Mouse (Mus musculus) macrophage (primary cell): Measurements from ENCODE around the gene Mageb3. TPM values are rescaled to one million over a fixed set of nuclear protein-coding genes. Genes with fewer than 3 reads are reported as not detected.
"Not testable (repeated sequence)": the region's sequence is repeated elsewhere in the genome, so short reads cannot be mapped to it uniquely, and the experiment has no call there.

Source experiments
- H3K27ac ChIP-seq: fragments of 350-480 bp; formaldehyde crosslinking; 2 replicates; pipeline ENCODE4 v1.9.0; 2021
- H3K36me3 ChIP-seq: fragments of 350-480 bp; formaldehyde crosslinking; 2 replicates; pipeline ENCODE4 v1.9.0; 2021; ENCODE audit errors: inconsistent target
- H3K4me3 ChIP-seq: fragments of 350-480 bp; formaldehyde crosslinking; 2 replicates; pipeline ENCODE4 v1.9.0; 2021; ENCODE audit errors: inconsistent target
- H3K79me2 ChIP-seq: fragments of 350-480 bp; formaldehyde crosslinking; 2 replicates; pipeline ENCODE4 v1.9.0; 2021; ENCODE audit errors: inconsistent target
- WGBS: methylation state at CpG from one replicate; pipeline ENCODE4 v1.1.7; 2026; ENCODE audit warnings: inconsistent platforms; ENCODE audit not compliant: missing documents; 5-methylcytosine and 5-hydroxymethylcytosine counted together
- polyA plus RNA-seq: library from polyadenylated mRNA; stranded (reverse); fragments of 250-400 nt; gene quantifications from 3 replicates; pipeline ENCODE4 v1.2.4, GENCODE M21; 2018; ENCODE audit warnings: inconsistent platforms
- total RNA-seq, 78 experiments: library from RNA; depleted of rRNA; stranded (reverse); fragments of 250-400 nt; gene quantifications; 1 replicate in 9 of 78; 2 replicates in 24 of 78; 3 replicates in 43 of 78; 4 replicates in 2 of 78; pipeline ENCODE4 v1.2.4; 2018; ENCODE audit warnings: inconsistent platforms in 56 of 78

Gene Mageb3
- 1 to 10 TPM in 2 of 26 experiments, under 1 TPM in 10, not detected in 14; 0.30 to 1.2 (median 0.61) TPM for total RNA-seq (2018; cell fraction: chromatin; rRNA removed)
- under 1 TPM in 8 of 26 experiments, not detected in 18; 0.04 to 0.09 (median 0.08) TPM for total RNA-seq (2018; cell fraction: cytosol; rRNA removed)
- total RNA-seq (2018; cell fraction: nucleus; rRNA removed) = 1 to 10 TPM in 5 of 26 experiments, under 1 TPM in 12, not detected in 9; 0.18 to 1.4 (median 0.48) TPM
- polyA plus RNA-seq = not detected in 3 replicates

GRCm38 (mm10) chr2:121955765-121956223 lies at the start of gene Mageb3, which contains the start of gene Ctdspl2:
Mageb3 (minus strand) TSS chr2:121956092.
Ctdspl2 (plus strand) TSS chr2:121956001.
- WGBS = under 1% methylated on average over 45 of the region's 48 CpGs
- Histone ChIP-seq H3K79me2 (peaks cover 45% of the 10 kb centered on the region), H3K4me3 (peak within 1 kb of the TSS; percentile 93), H3K36me3 (no peaks in the 10 kb centered on the region), H3K27ac (peak within 1 kb of the TSS; percentile 81)

DNA sequence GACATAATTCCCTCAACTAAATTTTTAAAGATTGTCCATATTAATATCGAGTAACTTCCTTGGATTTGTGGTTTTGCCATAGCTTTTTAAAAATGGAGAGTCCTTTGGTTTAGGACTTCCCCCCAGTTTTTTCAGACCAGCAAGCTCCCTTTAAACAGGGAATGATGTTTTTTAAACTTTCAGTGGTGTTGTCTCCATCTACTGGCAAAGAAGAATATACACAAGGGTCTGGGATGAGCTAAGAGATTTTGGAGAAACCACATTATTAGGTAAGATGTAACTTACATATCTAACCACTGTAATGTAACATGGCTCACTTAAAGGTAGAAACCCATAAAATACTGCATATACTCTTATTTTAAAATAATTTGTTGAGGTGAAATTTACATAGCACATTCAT lies 39.8 kb upstream of the Mageb3 start:
- no peaks in the 10 kb centered on the region for H3K79me2 ChIP-seq
- H3K36me3 ChIP-seq = peaks cover 15% of the 10 kb centered on the region; the same call in 1 of the 2 replicates
- WGBS = 91% methylated on average over 1 of the region's 1 CpGs
- no peak overlapping the region for H3K27ac ChIP-seq
- H3K4me3 ChIP-seq = no peak overlapping the region

DNA sequence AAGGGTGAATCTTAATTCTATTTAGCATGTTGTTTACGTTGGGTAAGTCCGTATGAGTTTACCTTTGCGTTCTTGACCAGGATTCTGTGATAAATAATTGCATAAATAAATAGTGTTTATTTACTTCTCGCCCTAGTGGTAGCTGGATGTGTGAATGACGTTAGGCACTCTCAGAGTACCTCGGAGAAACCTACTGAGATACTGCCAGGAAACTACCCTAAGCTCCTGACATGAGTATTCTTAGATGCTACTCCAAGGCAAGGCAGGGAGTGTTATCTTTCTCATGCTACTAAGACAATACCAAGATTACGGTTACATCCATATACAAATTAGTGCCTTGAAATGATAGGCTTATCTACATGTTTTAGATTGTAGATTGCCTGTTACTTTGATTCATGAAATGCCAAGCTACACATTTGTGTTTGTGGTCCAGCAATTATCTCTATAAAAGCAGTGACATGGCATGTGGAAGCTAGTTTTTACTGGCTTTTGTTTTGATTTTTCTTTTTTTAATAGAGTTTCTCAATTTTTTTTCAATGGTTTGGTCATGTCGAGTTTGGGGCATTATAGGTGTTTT lies 1.4 kb upstream of the Mageb3 start:
- Histone ChIP-seq H3K79me2 (peaks cover 60% of the 10 kb centered on the region), H3K36me3 (peaks cover 13% of the 10 kb centered on the region; the same call in 1 of the 2 replicates), H3K4me3 (peak overlapping the region; percentile 93), H3K27ac (peak overlapping the region; percentile 81)
- 13% methylated on average over 8 of the region's 8 CpGs for WGBS

- peaks cover 51% of the 10 kb centered on the region for H3K79me2 ChIP-seq
- H3K27ac ChIP-seq = peak overlapping the region; percentile 81
- 0 out of 2 replicates have a peak, but pooled peaks cover 4% of the 10 kb centered on the region for H3K36me3 ChIP-seq
- H3K4me3 ChIP-seq = peak overlapping the region; percentile 93
- WGBS = under 1% methylated on average over 47 of the region's 47 CpGs
Measured at GRCm38 (mm10) chr2:121956224-121957018, 529 bp upstream of the Mageb3 start.

- 21% methylated on average over 10 of the region's 10 CpGs for WGBS
- Histone ChIP-seq H3K79me2 (peaks cover 38% of the 10 kb centered on the region), H3K4me3 (peak overlapping the region; percentile 93), H3K27ac (peak overlapping the region; percentile 35; the same call in 1 of the 2 replicates), H3K36me3 (no peaks in the 10 kb centered on the region)
Measured at GRCm38 (mm10) chr2:121954971-121955656, 778 bp downstream of the Mageb3 start.

GRCm38 (mm10) chr2:121943364-121943763 lies 12.5 kb downstream of the Mageb3 start:
- 83% methylated on average over 3 of the region's 3 CpGs for WGBS
- H3K4me3 ChIP-seq = no peak overlapping the region
- H3K27ac ChIP-seq = no peak overlapping the region
- no peaks in the 10 kb centered on the region for H3K79me2 ChIP-seq
- no peaks in the 10 kb centered on the region for H3K36me3 ChIP-seq

- not testable (repeated sequence) for H3K79me2 ChIP-seq, H3K27ac ChIP-seq, H3K36me3 ChIP-seq, H3K4me3 ChIP-seq
- no CpG with 5 or more reads among the region's 2 CpGs for WGBS
Measured at GRCm38 (mm10) chr2:121937624-121938023, 18.3 kb downstream of the Mageb3 start.

- Histone ChIP-seq H3K79me2 (no peaks in the 10 kb centered on the region), H3K36me3 (no peaks in the 10 kb centered on the region), H3K4me3 (no peak overlapping the region), H3K27ac (no peak overlapping the region)
- WGBS = 93% methylated on average over 5 of the region's 5 CpGs
Measured at GRCm38 (mm10) chr2:121916047-121916970, 39.6 kb downstream of the Mageb3 start.

GRCm38 (mm10) chr2:121909975-121910374 lies 45.9 kb downstream of the Mageb3 start:
- no peak overlapping the region for H3K27ac ChIP-seq
- 90% methylated on average over 3 of the region's 3 CpGs for WGBS

More at GRCm38 (mm10) chr2:121909975-121910374, 45.9 kb downstream of the Mageb3 start:
- H3K79me2 ChIP-seq = no peaks in the 10 kb centered on the region
- no peak overlapping the region for H3K4me3 ChIP-seq
- no peaks in the 10 kb centered on the region for H3K36me3 ChIP-seq

Other genes starting within 250 kb of the Mageb3 start
- gene Frmd5, start 149.0 kb downstream of the Mageb3 start, polyA plus RNA-seq = not detected in 3 replicates
- gene Casc4, start 89.1 kb downstream of the Mageb3 start, polyA plus RNA-seq = 0.06 TPM in 2 of 3 replicates, not detected in the other
- gene Ctdspl2, start 91 bp downstream of the Mageb3 start, polyA plus RNA-seq = 13.3 to 21.4 TPM (median 15.2 TPM) in 3 replicates
- 11.3 to 29.7 TPM (median 23.0 TPM) in 3 replicates for gene Eif3j1, start 72.5 kb upstream of the Mageb3 start, polyA plus RNA-seq
- 19.6 to 24.9 TPM (median 23.6 TPM) in 3 replicates for gene Spg11, start 162.3 kb upstream of the Mageb3 start, polyA plus RNA-seq
- 8,759 to 13,911 TPM (median 12,544 TPM) in 3 replicates for gene B2m, start 191.6 kb upstream of the Mageb3 start, polyA plus RNA-seq
- 0.07 to 0.12 TPM in 2 of 3 replicates, not detected in the other for gene Trim69, start 204.6 kb upstream of the Mageb3 start, polyA plus RNA-seq
- 0.40 to 0.81 TPM in 2 of 3 replicates, not detected in the other for gene Patl2, start 230.1 kb upstream of the Mageb3 start, polyA plus RNA-seq
- gene Terb2, start 230.2 kb upstream of the Mageb3 start, polyA plus RNA-seq = not detected in 3 replicates